ENCODE assay signal across 8 mouse cellular contexts in the genomic region with DNA sequence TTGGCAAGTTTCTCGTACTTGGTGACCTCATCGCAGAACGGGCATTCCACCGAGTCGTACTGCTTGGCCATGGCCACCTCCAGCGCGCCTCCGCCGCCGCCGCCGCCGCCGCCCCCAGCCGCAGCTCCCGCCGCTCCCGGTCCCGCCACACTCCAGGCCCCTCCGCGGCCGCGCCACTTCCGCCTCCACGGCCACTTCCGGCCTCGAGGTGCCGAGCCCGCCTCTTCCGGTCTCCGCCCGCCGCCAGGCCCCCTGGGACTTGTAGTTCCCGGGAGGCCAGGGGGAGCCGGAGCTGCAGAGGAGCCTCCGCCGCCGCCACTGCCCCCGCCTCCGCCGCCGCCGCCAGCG. TPM values are rescaled to one million over a fixed set of nuclear protein-coding genes. Genes with fewer than 3 reads are reported as not detected.
DNase-seq lines count a peak whose midpoint lies in the region; ATAC-seq and TF ChIP-seq lines count a peak whose summit lies in the region.

No protein-coding gene starts in this region.

- TF ChIP-seq EP300 in heart, postnatal 0 days (IDR thresholded peaks at IDR 0.05; ENCODE audit: low read depth): no peak

- H3K27ac ChIP-seq in forebrain, embryonic 12.5 days: peak overlapping the region; percentile 99
- H3K27ac ChIP-seq in heart, postnatal 0 days (ENCODE audit: low read depth): peak overlapping the region; percentile 90
- peak overlapping the region; percentile 96 for H3K27ac ChIP-seq in lung, embryonic 14.5 days (ENCODE audit: low read depth)

- DNase-seq in ES-CJ7 (ENCODE audit: low read depth, low spot score): peak; percentile 83
- DNase-seq in c-Kit-positive CD71-positive TER-119-negative erythroid progenitor cells, embryonic 14.5 days (ENCODE audit: low read depth): peak; percentile 78
- DNase-seq in heart, postnatal 0 days (ENCODE audit: low spot score): peak; percentile 89
- peak; percentile 95 to 98 for DNase-seq in kidney, postnatal 4 days
- DNase-seq in lung, embryonic 14.5 days: peak; percentile 97
- peak; percentile 96 for DNase-seq in thymus, postnatal 0 days (ENCODE audit: low spot score)

- peak overlapping the region; percentile 92 for H3K4me3 ChIP-seq in forebrain, embryonic 12.5 days (replicated peaks)
- H3K4me3 ChIP-seq in heart, postnatal 0 days (ENCODE audit: low read depth, low read length): peak overlapping the region; percentile 70
- peak overlapping the region; percentile 88 for H3K4me3 ChIP-seq in lung, embryonic 14.5 days (ENCODE audit: low read depth, low read length)

- H3K27me3 ChIP-seq in forebrain, embryonic 12.5 days: no peaks in the 10 kb centered on the region
- no peaks in the 10 kb centered on the region for H3K27me3 ChIP-seq in heart, postnatal 0 days (ENCODE audit: control insufficient read depth, insufficient read depth, low read length)
- H3K27me3 ChIP-seq in lung, embryonic 14.5 days (ENCODE audit: insufficient read depth, low read length): no peaks in the 10 kb centered on the region

- H3K4me2 ChIP-seq in forebrain, embryonic 12.5 days: peak overlapping the region; percentile 96
- H3K4me2 ChIP-seq in heart, postnatal 0 days (ENCODE audit: low read depth, low read length): peak overlapping the region; percentile 79
- peak overlapping the region; percentile 89 for H3K4me2 ChIP-seq in lung, embryonic 14.5 days

- no peaks in the 10 kb centered on the region for H3K9me3 ChIP-seq in forebrain, embryonic 12.5 days
- no peaks in the 10 kb centered on the region for H3K9me3 ChIP-seq in heart, postnatal 0 days (replicated peaks; ENCODE audit: control insufficient read depth, low read length)
- no peaks in the 10 kb centered on the region for H3K9me3 ChIP-seq in lung, embryonic 14.5 days (ENCODE audit: low read depth, low read length)

- no peak for TF ChIP-seq CTCF in heart, postnatal 0 days (IDR thresholded peaks at IDR 0.05; ENCODE audit: low read depth)
- no peak for TF ChIP-seq CTCF in lung, embryonic 14.5 days (IDR thresholded peaks at IDR 0.05; ENCODE audit: low read depth)

- peaks cover 32% of the 10 kb centered on the region for H3K36me3 ChIP-seq in forebrain, embryonic 12.5 days (replicated peaks)
- peaks cover 34% of the 10 kb centered on the region for H3K36me3 ChIP-seq in heart, postnatal 0 days (replicated peaks; ENCODE audit: control insufficient read depth, insufficient read depth, low read length)
- H3K36me3 ChIP-seq in lung, embryonic 14.5 days (ENCODE audit: insufficient read depth): peaks cover 40% of the 10 kb centered on the region

- peak overlapping the region; percentile 93 for H3K9ac ChIP-seq in forebrain, embryonic 12.5 days
- H3K9ac ChIP-seq in heart, postnatal 0 days (replicated peaks; ENCODE audit: low read depth, low read length): peak overlapping the region; percentile 65
- peak overlapping the region; percentile 74 for H3K9ac ChIP-seq in lung, embryonic 14.5 days

- peaks cover 20% of the 10 kb centered on the region for H3K4me1 ChIP-seq in forebrain, embryonic 12.5 days
- peaks cover 15% of the 10 kb centered on the region for H3K4me1 ChIP-seq in heart, postnatal 0 days (ENCODE audit: control insufficient read depth, insufficient read depth)
- H3K4me1 ChIP-seq in lung, embryonic 14.5 days (ENCODE audit: insufficient read depth): 0 out of 2 replicates have a peak, but pooled peaks cover 6% of the 10 kb centered on the region

- WGBS in forebrain, embryonic 12.5 days: 0% methylated on average over 26 of the region's 44 CpGs
- under 1% methylated on average over 33 of the region's 44 CpGs for WGBS in heart, postnatal 0 days
- under 1% methylated on average over 41 of the region's 44 CpGs for WGBS in lung, embryonic 14.5 days

- ATAC-seq in forebrain, embryonic 12.5 days (ENCODE audit: low FRiP score): peak; percentile 91
- peak; percentile 89 for ATAC-seq in heart, postnatal 0 days (ENCODE audit: insufficient read depth, low read depth)
- ATAC-seq in lung, embryonic 14.5 days (ENCODE audit: insufficient read depth): peak; percentile 92
- peak; percentile 27; the same call in 1 of the 2 replicates for ATAC-seq in neutrophil, adult 5-6 weeks (ENCODE audit: extremely low read depth, insufficient number of reproducible peaks, low FRiP score, poor library complexity, severe bottlenecking)

RNA-seq across cellular contexts. Expression of gene Cdk9, which starts 0.3 kb away (rescaled TPM):
- polyA plus RNA-seq in forebrain, embryonic 12.5 days (2016; fragmentation: Nextera tagmentation; extraction: Ambion mirVana): 105 and 110 TPM in 2 replicates
- total RNA-seq in heart, postnatal 0 days (2014; rRNA removed; ENCODE audit: low replicate concordance): 42.4 and 58.4 TPM in 2 replicates
- polyA plus RNA-seq in heart, postnatal 0 days (2015; fragmentation: Nextera tagmentation; extraction: Ambion mirVana): 33.1 and 35.5 TPM in 2 replicates
- polyA plus RNA-seq in lung, embryonic 14.5 days (2014; fragmentation: Nextera tagmentation; extraction: Ambion mirVana): 81.7 and 84.3 TPM in 2 replicates
- total RNA-seq in neutrophil, adult 5-6 weeks (2017): 97.2 and 121 TPM in 2 replicates
- 125 and 146 TPM in 2 replicates for polyA plus RNA-seq in thymus, postnatal 0 days (2015; fragmentation: Nextera tagmentation; extraction: Ambion mirVana)

RNA-seq across cellular contexts. Expression of gene Sh2d3c, which starts 8.3 kb away (rescaled TPM):
- polyA plus RNA-seq in forebrain, embryonic 12.5 days (2016; fragmentation: Nextera tagmentation; extraction: Ambion mirVana): 30.1 and 35.1 TPM in 2 replicates
- total RNA-seq in heart, postnatal 0 days (2014; rRNA removed; ENCODE audit: low replicate concordance): 17.0 and 26.2 TPM in 2 replicates
- polyA plus RNA-seq in heart, postnatal 0 days (2015; fragmentation: Nextera tagmentation; extraction: Ambion mirVana): 22.9 and 24.2 TPM in 2 replicates
- polyA plus RNA-seq in lung, embryonic 14.5 days (2014; fragmentation: Nextera tagmentation; extraction: Ambion mirVana): 37.6 and 38.8 TPM in 2 replicates
- 151 and 152 TPM in 2 replicates for total RNA-seq in neutrophil, adult 5-6 weeks (2017)
- 20.7 and 23.4 TPM in 2 replicates for polyA plus RNA-seq in thymus, postnatal 0 days (2015; fragmentation: Nextera tagmentation; extraction: Ambion mirVana)

RNA-seq across cellular contexts. Expression of gene Fpgs, which starts 8.6 kb away (rescaled TPM):
- 16.4 and 19.6 TPM in 2 replicates for polyA plus RNA-seq in forebrain, embryonic 12.5 days (2016; fragmentation: Nextera tagmentation; extraction: Ambion mirVana)
- total RNA-seq in heart, postnatal 0 days (2014; rRNA removed; ENCODE audit: low replicate concordance): 13.6 and 14.5 TPM in 2 replicates
- polyA plus RNA-seq in heart, postnatal 0 days (2015; fragmentation: Nextera tagmentation; extraction: Ambion mirVana): 8.5 and 10.9 TPM in 2 replicates
- 28.4 and 32.7 TPM in 2 replicates for polyA plus RNA-seq in lung, embryonic 14.5 days (2014; fragmentation: Nextera tagmentation; extraction: Ambion mirVana)
- total RNA-seq in neutrophil, adult 5-6 weeks (2017): 9.0 and 10.1 TPM in 2 replicates
- polyA plus RNA-seq in thymus, postnatal 0 days (2015; fragmentation: Nextera tagmentation; extraction: Ambion mirVana): 21.0 and 24.1 TPM in 2 replicates

RNA-seq across cellular contexts. Expression of gene 6330409D20Rik, which starts 28.3 kb away (rescaled TPM):
- polyA plus RNA-seq in forebrain, embryonic 12.5 days (2016; fragmentation: Nextera tagmentation; extraction: Ambion mirVana): 1.9 and 2.1 TPM in 2 replicates
- not detected in 2 replicates for total RNA-seq in heart, postnatal 0 days (2014; rRNA removed; ENCODE audit: low replicate concordance)
- 0.15 TPM in 1 of 2 replicates, not detected in the other for polyA plus RNA-seq in heart, postnatal 0 days (2015; fragmentation: Nextera tagmentation; extraction: Ambion mirVana)
- 0.20 TPM in 1 of 2 replicates, not detected in the other for polyA plus RNA-seq in lung, embryonic 14.5 days (2014; fragmentation: Nextera tagmentation; extraction: Ambion mirVana)
- not detected in 2 replicates for total RNA-seq in neutrophil, adult 5-6 weeks (2017)
- polyA plus RNA-seq in thymus, postnatal 0 days (2015; fragmentation: Nextera tagmentation; extraction: Ambion mirVana): 0.26 and 0.44 TPM in 2 replicates

RNA-seq across cellular contexts. Expression of gene Tor2a, which starts 44.5 kb away (rescaled TPM):
- polyA plus RNA-seq in forebrain, embryonic 12.5 days (2016; fragmentation: Nextera tagmentation; extraction: Ambion mirVana): 53.3 and 57.0 TPM in 2 replicates
- 34.6 and 65.3 TPM in 2 replicates for total RNA-seq in heart, postnatal 0 days (2014; rRNA removed; ENCODE audit: low replicate concordance)
- 27.5 and 28.5 TPM in 2 replicates for polyA plus RNA-seq in heart, postnatal 0 days (2015; fragmentation: Nextera tagmentation; extraction: Ambion mirVana)
- polyA plus RNA-seq in lung, embryonic 14.5 days (2014; fragmentation: Nextera tagmentation; extraction: Ambion mirVana): 66.2 and 71.0 TPM in 2 replicates
- total RNA-seq in neutrophil, adult 5-6 weeks (2017): 28.0 and 31.1 TPM in 2 replicates
- polyA plus RNA-seq in thymus, postnatal 0 days (2015; fragmentation: Nextera tagmentation; extraction: Ambion mirVana): 86.3 and 91.9 TPM in 2 replicates

Comparison
In these comparisons a context has a peak if more than half of its experiments do, and no peak if none do; other contexts are left out.
1. Peak in every context shown above with its lines: DNase-seq, ATAC-seq, H3K4me3 ChIP-seq and H3K27ac ChIP-seq.
2. ATAC-seq: peak in every context shown above with its lines; median percentile 92 in lung, embryonic 14.5 days; 91 in forebrain, embryonic 12.5 days; 89 in heart, postnatal 0 days; 27 in neutrophil, adult 5-6 weeks.